Mouse (Mus musculus) spleen, adult 2 months (tissue): Measurements from ENCODE around the gene Nrp2.

ENCODE experiments used
- CTCF ChIP-seq: fragments of 200-500 bp; IDR thresholded peaks from 2 replicates; pipeline ENCODE4 v1.5.1; 2011; ENCODE audit warnings: mild to moderate bottlenecking, inconsistent platforms; ENCODE audit not compliant: insufficient read depth, insufficient read length, insufficient replicate concordance; ENCODE audit errors: extremely low read depth
- POLR2A ChIP-seq: fragments of 200-500 bp; IDR thresholded peaks from 2 replicates; pipeline ENCODE4 v1.6.1; 2011; ENCODE audit warnings: low read depth, low read length, inconsistent platforms

DNA sequence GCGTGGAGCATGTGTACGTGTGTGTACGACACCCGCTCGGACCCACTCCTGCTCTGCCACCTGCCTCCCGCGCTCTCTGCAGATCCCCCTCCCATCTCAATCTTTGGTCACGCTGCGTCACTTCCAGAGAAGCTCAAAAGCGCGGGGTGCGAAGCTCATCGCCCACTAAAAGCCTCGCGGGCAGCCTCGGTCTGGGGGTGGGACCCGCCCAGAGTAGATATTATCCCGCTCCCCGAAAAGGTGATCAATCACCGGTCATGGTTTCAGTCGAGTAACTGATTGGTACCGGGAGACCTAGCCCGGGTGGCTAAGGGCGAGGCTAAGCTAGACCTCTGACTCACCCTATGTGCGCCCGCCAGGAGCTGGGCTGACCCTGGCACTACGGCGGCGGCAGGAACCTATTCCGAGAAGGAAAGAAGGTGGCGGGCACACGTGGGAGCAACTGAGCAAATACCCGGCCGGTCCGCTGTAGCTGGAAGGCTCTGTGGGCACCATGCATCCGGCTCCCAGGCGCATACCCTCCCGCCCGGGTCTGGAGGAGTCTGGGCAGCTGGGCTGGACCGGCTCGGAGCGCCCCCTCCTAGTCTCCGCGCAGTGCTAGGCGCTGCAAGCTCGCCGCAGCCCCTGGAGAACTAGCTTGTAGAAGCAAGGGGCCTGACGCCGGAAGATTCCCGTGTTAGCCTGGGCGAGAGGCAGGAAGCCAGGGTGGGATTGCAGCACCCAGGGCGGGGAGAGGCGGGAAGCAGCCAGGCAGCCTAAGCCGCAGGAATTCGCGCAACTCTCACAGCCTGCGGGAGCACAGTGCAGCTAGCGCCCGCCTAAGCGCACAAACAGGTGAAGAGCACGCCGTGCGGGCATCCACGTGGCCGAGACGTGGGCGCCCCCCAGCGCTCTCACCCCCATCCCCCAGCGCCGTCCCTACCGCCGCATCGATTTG lies 3.3 kb downstream of the Nrp2 start:
- TF ChIP-seq CTCF: no peak
- no peak for TF ChIP-seq POLR2A
